Mouse (Mus musculus) lung, postnatal 0 days (tissue): ENCODE measurements around the gene Ccdc96.

ENCODE experiments used
- CTCF ChIP-seq: IDR thresholded peaks from 2 replicates; pipeline ENCODE4 v1.5.1; 2016; ENCODE audit warnings: antibody characterized with exemption, mild to moderate bottlenecking
- EP300 ChIP-seq: IDR thresholded peaks from 2 replicates; pipeline ENCODE4 v1.6.1; 2016; ENCODE audit warnings: antibody characterized with exemption, mild to moderate bottlenecking, control low read depth

GRCm38 (mm10) chr5:36530129-36530751 lies 45.9 kb downstream of the Ccdc96 start:
- TF ChIP-seq CTCF: no peak
- no peak for TF ChIP-seq EP300
